Mouse (Mus musculus): ENCODE results near the gene Gp1bb. TPM values are rescaled to one million over a fixed set of nuclear protein-coding genes. Genes with fewer than 3 reads are reported as not detected.

The Gp1bb gene
- 10 to 100 TPM; 10.1 to 11.9 TPM for total RNA-seq (2021)

DNA sequence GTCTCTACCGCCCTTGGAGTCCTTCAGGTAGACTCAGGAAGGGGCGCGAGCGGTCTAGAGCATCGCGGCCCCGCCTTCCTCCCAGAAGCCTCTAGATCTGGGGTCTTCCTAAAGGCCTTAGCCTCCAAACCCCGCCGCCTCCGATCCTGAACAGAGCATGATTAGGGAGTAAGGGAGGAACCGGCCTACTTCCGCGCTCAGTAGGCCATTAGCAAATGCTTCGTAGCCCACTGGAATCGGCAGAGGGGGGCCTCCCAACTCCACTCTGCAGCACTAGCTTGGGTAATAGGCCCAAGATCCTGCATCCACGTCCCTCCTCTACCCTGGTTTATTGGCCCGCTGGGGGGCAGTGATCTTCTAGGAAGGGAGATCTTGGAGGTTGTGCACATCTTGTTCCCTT, at the start of gene Gp1bb:
Gene Gp1bb (minus strand): TSS at position 385 of the 400 bp plus-strand sequence.
- DNase-seq = no peak
- intact Hi-C loops (cut with DNase I) = no loop called here

DNA sequence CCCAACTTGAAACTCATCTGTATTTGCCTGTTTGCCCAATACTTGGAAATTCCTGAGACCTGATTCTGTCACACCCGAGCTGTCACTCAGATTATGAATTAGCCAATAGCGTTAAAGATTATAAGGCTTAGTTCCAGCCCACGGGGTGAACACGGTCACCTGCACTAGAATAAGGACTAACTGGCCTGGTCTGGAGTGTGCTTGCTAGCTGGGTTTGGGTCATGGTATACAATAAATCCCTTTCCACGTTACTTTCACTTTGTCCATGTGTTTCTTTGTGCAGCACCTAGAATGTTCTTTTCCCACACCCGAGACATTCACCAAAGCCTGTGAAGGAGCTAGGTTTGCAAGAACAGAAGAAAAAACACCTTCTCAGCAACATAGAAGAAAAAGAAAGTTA, 47.7 kb upstream of the Gp1bb start:
- DNase-seq = no peak
- intact Hi-C loops (cut with DNase I) = no loop called here

DNA sequence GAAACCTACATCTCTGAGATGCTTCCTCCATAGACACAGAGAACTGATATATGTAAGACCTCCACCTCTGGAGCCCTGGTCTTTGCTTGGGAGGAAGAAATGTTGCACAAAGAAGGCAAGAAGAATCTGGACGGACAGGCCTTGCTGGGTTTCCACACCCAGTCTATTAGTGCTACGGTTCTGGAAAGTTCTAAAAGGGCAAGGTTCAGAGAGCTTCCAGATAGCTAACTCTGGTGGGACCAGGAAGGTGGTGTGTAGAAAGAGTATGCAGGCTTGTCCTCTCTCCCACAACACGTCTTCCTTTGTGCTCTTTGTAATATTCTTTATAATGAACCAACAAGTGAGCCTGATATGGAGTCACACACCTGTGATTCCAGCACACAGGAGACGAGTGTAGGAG, 36.4 kb upstream of the Gp1bb start:
- DNase-seq = no peak
- intact Hi-C loops (cut with DNase I) = no loop called here

DNA sequence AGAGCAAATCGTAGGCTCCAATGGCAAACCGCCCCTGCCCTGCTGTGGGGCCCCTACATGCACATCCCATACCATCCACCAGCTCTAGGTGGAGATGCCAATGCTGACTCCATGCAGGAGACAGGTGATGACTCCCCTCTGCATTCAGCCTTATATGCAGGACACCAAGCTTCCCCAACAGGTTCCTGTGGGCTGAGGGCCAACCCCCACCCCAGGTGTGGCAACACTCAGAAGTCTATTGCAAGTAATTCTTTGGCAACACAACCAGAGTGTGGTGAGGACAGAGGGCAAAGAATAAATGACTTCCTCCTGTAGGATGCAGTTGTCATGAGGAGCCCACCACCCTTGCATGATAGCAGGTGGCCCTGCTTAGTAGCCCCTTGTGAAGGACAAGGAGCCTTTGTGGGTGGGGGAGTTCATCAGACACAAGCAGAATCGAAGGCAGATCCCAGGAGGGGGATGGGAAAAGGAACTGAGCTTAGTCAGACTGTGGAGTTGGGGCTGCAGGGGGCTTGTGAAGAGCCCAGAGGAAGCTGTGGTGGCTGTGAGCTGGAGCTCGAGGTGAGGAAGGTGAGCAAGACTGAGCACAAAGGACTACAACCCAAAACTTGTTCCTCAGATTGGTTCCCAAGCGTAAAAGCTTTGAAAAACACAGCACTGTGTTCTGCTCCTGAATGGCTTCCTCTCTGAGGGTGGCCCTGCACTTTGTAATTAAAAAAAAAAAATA, 33.3 kb upstream of the Gp1bb start:
- no peak for DNase-seq
- intact Hi-C loops (cut with DNase I) = no loop called here

DNA sequence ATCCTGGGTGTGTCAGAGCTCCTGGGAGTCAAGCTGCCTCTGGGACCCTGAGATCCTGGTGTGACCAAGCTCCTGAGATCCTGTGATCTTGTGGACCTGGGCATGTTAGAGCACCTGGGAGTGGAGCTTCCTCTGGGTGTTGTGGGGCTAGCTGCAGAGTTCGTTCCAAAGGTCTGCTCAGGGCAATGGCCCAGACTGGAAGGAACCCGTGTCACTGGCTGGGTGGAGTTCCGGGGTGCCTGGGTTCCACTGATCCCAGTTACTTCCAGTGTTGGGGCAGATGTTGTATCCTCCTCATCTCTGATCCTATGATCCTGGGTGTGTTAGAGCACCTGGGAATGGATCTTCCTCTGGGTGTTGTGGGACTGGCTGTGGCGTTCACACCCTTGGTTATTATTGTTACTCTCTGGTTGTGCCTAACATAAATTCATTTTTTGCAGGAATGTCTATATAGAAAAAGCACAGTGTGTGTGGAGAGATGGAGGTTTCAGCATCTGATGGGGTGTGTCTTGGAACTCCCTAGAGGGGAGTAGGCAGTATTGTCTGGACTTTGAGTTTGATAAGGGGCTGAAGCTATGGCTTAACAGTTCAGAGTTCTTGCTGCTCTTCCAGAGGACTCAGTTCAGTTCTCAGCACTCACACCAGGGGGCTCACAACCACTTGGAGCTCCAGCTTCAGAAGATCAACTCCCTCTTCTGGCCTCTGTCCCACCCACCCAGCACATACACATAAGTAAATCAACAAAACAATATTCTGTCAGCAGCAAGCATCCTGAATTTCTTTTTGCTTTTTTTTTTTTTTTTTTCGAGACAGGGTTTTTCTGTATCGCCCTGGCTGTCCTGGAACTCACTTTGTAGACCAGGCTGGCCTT, 31.3 kb upstream of the Gp1bb start:
- no peak for DNase-seq
- intact Hi-C loops (cut with DNase I) = no loop called here

DNA sequence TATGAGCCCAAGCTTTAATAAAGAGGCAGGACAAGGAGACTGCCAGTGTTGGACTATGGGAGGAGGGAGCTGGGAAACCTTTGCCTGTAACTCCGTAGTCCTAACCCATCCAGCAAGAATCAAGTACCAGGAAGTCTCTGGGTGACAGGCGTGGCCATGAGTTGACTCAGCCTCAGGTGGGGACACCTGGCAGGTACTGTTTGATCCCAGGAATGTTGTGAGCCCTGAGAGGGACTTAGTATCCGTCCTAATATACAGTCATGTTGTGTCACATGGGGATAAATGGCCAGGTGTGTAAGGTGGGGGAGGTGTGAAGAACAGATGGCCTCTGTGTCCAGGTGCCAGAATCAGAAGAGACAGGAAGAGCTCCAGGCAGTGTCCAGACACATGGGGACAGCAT, 26.9 kb upstream of the Gp1bb start:
- intact Hi-C loops (cut with DNase I) = no loop called here
- no peak for DNase-seq

DNA sequence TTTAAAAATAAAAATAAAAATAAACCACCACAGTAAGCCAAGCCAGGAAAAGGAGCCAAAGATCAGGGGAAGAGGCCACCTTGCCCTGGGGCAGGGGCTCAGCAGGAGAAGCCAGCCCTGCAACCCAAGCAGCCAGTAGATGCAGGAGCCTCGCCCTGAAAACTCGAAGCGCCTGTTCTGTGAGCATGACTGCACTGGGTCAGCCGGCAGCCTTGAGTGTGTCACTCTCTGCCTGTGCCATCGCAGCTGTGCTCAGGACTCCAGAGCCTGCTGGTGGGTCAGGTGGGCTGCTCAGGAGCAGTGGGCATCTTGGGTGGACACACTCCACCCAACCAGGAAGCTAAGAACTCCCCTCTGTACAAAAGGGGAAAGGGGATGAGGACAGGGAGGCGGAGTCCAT, 23.1 kb upstream of the Gp1bb start:
- no peak for DNase-seq

DNA sequence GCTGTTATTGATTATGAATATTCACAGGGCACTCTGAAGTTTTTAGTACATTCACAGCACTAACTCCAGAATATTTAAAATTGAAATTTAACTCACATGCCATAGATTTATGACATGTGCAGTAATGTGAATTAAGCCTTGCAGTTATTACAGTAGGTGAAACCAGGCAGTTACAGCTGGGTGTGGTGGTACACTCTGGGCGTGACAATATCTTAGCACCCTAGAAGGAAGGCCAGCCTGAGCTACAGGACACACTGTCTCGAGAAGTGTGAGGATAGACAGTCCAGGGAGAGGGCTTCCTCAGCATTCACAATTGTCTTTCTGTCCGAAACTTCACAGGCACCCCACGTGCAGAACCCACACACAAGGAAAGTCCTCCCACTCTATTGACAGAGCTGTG, 22.3 kb upstream of the Gp1bb start:
- intact Hi-C loops (cut with DNase I) = no loop called here
- no peak for DNase-seq

More for the DNA sequence above, 23.1 kb upstream of the Gp1bb start:
- intact Hi-C loops (cut with DNase I) = no loop called here

DNA sequence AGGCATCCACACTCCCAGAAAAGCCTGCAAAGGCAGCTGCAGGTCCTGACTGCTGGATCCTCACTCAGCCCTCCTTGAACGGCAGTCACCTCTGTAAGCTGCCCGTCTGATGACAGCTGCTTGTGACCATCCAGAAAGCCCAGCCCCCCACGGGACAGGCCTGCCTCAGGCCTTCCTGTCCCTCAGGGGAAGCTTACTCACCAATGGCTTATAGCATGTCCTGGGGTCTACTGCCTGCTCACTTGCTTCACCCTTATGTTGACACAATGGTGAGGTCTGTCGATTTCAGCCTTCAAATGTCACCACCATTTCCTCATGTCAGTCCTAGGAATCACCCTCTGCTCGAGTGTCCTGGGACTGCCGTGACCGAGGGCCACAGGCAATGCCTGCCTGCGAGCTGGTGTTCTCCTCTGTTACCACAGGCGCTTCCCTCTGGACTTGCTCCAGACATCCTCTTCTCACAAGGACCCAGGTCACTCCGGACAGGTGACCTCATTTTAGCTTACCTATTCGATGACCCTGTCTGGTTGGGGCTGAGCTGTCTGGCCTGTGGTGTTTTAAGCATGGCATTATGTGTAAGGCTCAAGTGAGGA, 21.3 kb upstream of the Gp1bb start:
- no peak for DNase-seq
- intact Hi-C loops (cut with DNase I) = no loop called here

DNA sequence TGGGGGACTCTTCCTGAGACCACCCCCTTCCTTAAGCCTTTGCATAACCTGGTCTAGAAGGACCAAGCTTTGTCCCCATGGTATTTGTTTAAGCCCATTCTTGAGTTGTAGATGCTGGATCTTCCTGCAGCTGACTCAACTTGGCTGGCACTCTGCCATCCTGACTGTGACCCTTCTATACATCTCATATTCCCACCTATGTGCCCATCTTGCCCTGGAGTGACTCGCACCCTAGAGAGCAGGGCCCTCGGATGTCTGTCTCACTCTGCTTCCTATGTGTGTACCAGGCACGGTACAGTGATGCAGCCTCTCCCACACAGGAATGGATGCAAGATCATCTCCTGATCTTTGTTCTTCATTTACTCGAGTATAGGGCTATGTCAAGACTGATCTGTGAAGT, 20.7 kb upstream of the Gp1bb start:
- DNase-seq = no peak

DNA sequence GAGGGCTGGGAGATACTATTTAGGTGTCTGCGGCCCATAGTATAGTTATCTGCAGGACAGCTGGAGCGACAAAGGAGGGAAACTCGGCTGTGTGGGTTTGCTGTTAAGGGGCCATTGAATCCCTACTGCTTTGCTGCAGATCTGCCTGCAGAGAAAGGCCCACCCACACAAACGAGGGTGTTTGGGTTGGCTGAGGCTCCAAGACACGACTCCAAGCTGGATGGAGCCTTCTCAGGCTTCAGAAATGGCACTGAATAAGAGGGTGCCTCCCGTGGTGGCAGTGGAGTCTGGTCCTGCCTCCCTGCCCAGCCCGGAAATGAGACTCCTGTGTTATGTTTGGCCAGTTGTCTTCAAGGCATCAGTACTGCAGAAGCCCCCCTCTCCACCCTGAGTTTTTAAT, 20.1 kb upstream of the Gp1bb start:
- intact Hi-C loops (cut with DNase I) = no loop called here
- no peak for DNase-seq

More for the DNA sequence above, 20.7 kb upstream of the Gp1bb start:
- intact Hi-C loops (cut with DNase I) = no loop called here

DNA sequence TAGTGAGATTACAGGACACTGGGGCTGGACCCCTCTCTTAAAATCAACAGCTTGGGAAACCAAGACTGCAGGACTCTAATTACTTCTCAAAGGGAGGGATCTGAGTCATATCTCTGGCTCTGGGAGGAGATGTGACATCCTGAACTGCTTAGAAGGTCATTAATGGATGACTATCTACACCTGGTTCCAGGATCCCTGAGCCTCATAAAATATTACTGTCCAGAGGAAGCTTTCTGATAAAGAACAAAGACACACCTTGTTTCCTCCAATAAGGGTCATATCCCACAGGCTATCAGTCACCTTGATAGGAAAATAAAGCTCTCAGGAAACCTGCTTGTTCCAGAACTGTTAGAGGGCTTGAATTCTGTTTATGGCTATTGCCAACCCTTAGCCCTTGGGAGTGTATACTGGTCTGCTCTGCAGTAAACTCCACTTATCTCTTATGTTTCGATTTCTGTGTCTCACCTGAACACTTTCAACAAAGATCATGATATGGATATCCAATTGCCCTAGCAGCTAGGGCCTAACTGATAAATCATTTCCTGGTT, 17.3 kb upstream of the Gp1bb start:
- intact Hi-C loops (cut with DNase I) = no loop called here
- no peak for DNase-seq

DNA sequence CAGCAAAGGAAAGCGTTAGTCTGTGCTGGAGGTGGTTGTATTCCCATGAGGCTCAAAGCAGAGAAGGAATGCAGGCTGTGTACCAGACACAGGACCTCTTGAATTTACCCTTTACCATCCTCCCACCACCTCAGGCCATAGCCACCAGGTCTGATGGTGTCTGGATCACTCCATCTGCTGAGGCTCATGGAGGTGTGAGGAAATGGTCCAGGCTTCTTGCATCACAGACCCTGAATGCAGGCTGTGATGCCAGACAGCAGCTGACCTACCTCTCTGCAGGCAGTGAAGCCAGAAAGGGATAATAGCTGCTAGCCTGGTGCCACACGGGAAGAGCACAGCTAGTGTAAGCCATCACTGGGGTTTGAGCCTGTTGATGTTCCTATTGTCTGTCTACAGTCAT, 16.2 kb upstream of the Gp1bb start:
- intact Hi-C loops (cut with DNase I) = no loop called here
- DNase-seq = no peak

DNA sequence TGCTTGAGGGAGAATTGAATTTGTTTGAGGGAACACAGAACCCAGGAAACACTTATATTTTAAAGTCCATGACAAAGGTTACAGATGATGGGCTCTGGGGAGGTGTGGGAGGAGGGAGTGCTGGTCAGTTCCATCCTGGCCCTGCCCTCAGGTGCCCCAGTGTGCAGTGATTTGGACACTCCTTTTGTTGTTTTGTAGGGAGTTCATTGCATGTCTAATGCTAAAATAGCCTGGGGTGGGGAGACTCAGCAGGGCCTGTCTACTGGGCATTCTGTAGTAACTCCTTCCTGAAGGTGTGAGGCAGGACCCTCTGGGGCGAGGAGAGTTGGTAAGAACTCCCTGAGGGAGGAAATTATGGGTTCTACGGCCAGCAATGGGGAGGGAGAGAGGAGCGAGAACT, 14.6 kb upstream of the Gp1bb start:
- no peak for DNase-seq
- intact Hi-C loops (cut with DNase I) = no loop called here

DNA sequence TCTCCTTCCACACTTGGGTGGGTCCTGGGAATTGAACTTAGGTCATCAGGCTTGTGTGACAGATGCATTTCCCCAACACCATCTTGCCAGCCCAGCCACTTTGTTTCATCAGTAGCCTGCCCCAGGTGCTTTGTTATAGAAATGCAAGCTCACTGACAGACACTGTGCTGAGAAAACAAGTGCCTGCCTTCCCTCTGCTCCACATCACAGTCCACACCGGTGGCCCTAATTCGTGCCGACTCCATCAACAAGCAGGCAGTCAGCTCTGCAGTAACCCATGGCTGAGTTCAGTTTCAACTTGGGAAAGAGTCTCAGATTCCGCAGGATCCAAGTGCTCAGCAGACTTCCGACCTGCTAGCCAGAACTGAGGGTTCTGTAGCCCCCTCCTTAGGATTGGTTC, 14.2 kb upstream of the Gp1bb start:
- DNase-seq = no peak
- intact Hi-C loops (cut with DNase I) = no loop called here

DNA sequence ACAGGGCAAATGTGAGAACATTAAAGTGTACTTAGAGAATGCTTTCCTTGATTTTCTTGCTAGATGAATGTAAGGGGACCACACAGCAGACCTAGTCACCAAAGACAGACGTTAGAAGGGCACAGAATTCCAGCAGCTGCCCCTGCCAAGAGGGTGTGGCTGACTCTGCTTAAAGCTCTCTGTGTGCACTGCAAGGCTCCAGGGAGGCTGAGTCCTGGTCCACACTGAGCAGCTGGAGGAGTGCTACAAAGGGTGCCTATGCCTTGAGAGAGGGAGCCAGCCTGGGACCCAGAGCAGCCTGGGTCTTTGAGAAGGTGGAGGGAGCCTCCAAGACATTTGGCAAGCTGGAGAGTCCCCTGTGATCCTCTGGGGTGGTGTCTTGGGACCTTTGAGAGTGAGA, 11.1 kb upstream of the Gp1bb start:
- intact Hi-C loops (cut with DNase I) = no loop called here
- no peak for DNase-seq

DNA sequence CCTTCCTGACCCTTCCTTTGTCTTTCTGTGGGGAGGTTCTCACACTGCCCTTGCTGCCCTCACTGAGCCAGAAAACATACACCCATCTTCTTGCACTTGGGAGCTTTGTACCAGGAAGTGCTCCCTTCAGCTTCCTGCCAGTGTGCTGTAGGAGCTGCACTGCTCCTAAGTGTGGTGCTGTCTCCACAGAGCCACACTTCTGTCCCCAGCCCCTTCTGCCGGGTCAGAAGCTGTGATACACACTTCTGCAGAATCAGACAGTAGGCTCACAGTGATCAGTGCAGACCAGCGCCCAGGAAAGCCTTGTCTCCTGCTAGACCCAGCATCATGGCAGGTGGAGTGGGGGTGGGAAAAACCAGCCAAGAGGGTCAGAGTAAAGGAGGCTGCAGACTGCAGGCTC, 10.6 kb upstream of the Gp1bb start:
- no peak for DNase-seq
- intact Hi-C loops (cut with DNase I) = no loop called here

DNA sequence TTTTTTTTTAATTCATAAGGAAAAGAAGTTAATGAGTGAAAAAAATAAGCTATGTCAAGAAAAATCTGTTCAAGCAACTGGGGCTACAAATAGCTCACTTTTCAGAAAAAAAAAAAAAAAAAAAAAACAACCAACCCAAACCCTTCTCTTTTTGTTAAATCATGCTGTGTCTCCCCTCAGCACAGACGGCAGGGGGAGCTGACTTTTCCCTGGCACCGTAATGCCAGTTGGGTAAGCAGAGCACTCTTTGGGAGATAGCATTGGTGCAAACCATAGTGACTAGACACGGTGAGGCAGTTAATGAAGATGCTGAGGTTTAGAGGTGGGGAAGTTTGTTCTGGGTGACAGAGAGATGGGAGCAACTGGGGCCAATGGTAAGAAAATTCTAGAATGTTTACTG, 9.9 kb upstream of the Gp1bb start:
- DNase-seq = no peak
- intact Hi-C loops (cut with DNase I) = no loop called here

DNA sequence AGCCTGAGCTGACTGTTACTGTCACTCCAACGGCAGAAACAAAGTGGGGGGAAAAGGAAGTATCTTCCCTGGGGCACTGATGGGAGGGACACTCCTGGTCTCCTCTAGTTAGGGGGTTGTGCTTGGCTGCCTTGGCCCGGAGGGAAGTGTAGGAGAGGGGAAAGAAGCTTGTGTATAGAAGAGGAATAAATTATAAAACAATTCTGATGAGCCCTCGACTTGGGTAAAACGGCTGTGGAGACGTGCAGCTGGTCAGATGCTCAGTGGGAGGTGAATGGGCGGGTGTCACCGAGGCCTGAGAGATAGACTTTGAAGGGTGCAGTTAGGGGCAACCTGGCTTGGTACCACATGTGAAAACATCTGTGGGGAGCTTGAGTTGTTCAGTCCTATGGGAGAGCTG, 8.9 kb upstream of the Gp1bb start:
- no peak for DNase-seq
- intact Hi-C loops (cut with DNase I) = no loop called here

DNA sequence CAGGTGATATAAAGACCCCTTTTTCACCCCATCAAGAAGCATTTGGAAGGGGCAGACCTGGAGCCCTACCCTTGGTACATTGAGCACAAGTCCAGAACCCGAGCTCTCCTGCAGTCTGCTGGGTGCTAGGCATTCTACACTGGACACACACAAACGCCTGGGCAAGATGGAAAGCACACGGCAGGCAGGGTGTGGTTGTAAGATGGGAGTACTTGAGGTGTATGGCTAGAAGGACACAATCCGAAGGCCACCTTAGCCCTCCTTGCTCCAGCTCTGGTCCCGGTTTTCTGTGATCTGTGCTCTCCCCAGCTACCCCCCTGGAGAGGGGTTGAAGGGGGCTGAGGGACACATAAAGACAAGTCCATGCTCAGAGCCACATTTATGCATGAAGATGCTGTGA, 8.1 kb upstream of the Gp1bb start:
- no peak for DNase-seq
- intact Hi-C loops (cut with DNase I) = no loop called here

DNA sequence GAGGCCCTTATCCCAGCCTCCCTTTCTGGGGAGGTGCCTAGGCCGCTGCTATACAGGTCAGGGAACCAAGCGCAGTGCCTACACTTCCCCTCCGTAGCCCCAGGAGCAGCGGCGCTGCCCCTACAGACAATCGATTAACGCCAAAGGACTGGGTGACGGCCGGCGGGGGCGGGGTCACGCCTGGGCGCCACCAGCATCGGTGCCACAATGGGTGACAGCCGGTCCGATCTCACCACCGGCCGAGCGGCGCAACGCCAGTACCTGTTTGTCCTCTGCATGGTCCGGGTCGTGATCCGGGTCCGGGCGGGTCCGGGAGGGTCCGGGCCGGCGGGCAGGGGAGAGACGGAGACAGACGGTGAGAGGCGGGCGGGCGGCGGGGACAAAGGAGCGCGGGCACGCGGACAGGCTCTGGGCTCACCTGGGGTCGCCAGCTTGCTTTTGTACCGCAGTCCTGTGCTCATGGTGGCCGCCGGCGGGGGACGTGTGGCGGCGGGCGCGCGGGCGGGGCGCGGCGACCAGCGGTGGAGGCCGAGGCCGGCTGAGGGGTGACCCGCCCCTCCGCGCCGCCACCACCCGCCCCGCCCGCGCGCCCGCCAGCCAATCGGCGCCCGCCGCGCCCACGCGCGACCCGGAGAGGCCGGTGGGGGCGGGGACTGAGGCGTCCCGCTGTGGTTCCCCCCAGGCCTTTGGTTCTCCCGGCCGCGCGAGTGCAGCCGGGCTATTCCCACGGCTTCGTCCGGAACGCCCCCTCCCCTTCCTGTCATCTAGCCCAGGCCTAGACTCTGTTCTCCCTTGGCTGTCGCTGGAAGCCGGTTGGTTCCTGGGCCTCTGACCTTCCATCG, 7.4 kb upstream of the Gp1bb start, which contains the start of gene Sept5:
Gene Sept5 (minus strand): TSS at position 565 of the 842 bp plus-strand sequence.
- intact Hi-C loops (cut with DNase I) = loop anchor here (5.0 kb wide), 1 partner anchor 168 kb away; no protein-coding TSS in a partner anchor
- DNase-seq = peak; percentile 73

All from left cerebral cortex, postnatal 4 days (tissue).